Mouse (Mus musculus) thymus, adult 2 months (tissue): ENCODE data around the gene Rnf4.

ENCODE experiments used
- CTCF ChIP-seq: fragments of 200-500 bp; IDR thresholded peaks from 2 replicates; pipeline ENCODE4 v1.5.1; 2012; ENCODE audit warnings: mild to moderate bottlenecking, control low read depth, low read length, moderate library complexity, borderline replicate concordance; ENCODE audit not compliant: control insufficient read depth, poor library complexity, insufficient read depth; ENCODE audit errors: extremely low read depth
- POLR2A ChIP-seq: fragments of 200-500 bp; IDR thresholded peaks from 2 replicates; pipeline ENCODE4 v1.6.1; 2012; ENCODE audit warnings: mild to moderate bottlenecking, low read length, control low read depth, moderate library complexity; ENCODE audit not compliant: control insufficient read depth, poor library complexity, insufficient read depth; ENCODE audit errors: extremely low read depth

- TF ChIP-seq POLR2A (no peak), CTCF (no peak)
Observed at GRCm38 (mm10) chr5:34363115-34363514, 27.0 kb downstream of the Rnf4 start.
